Mouse (Mus musculus) small intestine, adult 2 months (tissue): ENCODE measurements around the gene Cldn22.

Source experiments
- CTCF ChIP-seq: fragments of 200-500 bp; IDR thresholded peaks from 2 replicates; pipeline ENCODE4 v1.5.1; 2012; ENCODE audit warnings: low read depth, mild to moderate bottlenecking, control low read depth, inconsistent platforms, low read length, moderate library complexity, mixed read lengths; ENCODE audit not compliant: insufficient replicate concordance, insufficient read length; ENCODE audit errors: extremely low read depth
- POLR2A ChIP-seq: fragments of 200-500 bp; IDR thresholded peaks from 2 replicates; pipeline ENCODE4 v1.6.1; 2012; ENCODE audit warnings: low read depth, mild to moderate bottlenecking, control low read depth, inconsistent platforms, low read length, moderate library complexity

DNA sequence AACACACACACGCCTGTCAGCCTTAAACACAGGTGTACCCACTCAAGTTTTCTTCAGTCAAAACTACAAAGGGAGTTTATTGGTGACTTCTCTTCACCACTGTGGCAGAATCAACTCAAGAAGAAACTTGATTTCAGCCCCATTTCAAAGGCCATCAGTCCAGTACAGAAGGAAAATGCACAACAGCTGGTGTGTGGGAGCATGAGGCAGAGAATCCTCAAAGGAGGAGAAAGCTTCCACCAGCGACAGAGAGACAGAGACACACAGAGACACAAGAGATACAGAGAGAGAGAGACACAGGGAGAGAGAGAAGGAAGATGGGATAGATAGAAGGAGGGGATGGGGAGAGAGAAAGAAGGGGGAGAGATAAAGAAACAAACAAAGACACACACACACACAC lies 21.9 kb upstream of the Cldn22 start:
- TF ChIP-seq POLR2A (no peak), CTCF (no peak)
